Mouse (Mus musculus) lung, postnatal 0 days (tissue): Measurements from ENCODE around the gene Dhx30. TPM values are rescaled to one million over a fixed set of nuclear protein-coding genes. Genes with fewer than 3 reads are reported as not detected.
"Not testable (repeated sequence)": the region's sequence is repeated elsewhere in the genome, so short reads cannot be mapped to it uniquely, and the experiment has no call there.

ENCODE experiments used
- ATAC-seq: fragments of 200-750 bp; cut with Nextera tagmentation; 2 replicates; pipeline ENCODE4 v1.8.0; 2017; ENCODE audit warnings: moderate library complexity
- DNase-seq: peaks from one replicate; pipeline ENCODE4 v3.0.0-alpha.2; 2016; ENCODE audit warnings: low spot score
- H3K27ac ChIP-seq: fragments of 300-500 bp; sonication (generic); 2 replicates; pipeline ENCODE4 v1.5.1; 2014; ENCODE audit warnings: antibody characterized with exemption, mild to moderate bottlenecking, low read length, mixed read lengths
- H3K27me3 ChIP-seq: fragments of 300-500 bp; sonication (generic); replicated peaks from 2 replicates; pipeline ENCODE4 v1.6.1; 2014; ENCODE audit warnings: low read length, mixed read lengths; ENCODE audit not compliant: insufficient read depth
- H3K36me3 ChIP-seq: fragments of 300-500 bp; sonication (generic); 2 replicates; pipeline ENCODE4 v1.6.1; 2014; ENCODE audit warnings: low read length, mixed read lengths; ENCODE audit not compliant: insufficient read depth
- H3K4me1 ChIP-seq: fragments of 300-500 bp; sonication (generic); 2 replicates; pipeline ENCODE4 v1.6.1; 2014; ENCODE audit warnings: antibody characterized with exemption, low read depth, low read length, mixed read lengths; ENCODE audit not compliant: insufficient read depth
- H3K4me2 ChIP-seq: fragments of 300-500 bp; sonication (generic); replicated peaks from 2 replicates; pipeline ENCODE4 v1.6.1; 2014; ENCODE audit warnings: low read depth, mild to moderate bottlenecking, low read length, moderate library complexity, mixed read lengths
- H3K4me3 ChIP-seq: fragments of 300-500 bp; sonication (generic); 2 replicates; pipeline ENCODE4 v1.5.1; 2014; ENCODE audit warnings: low read depth, low read length
- H3K9ac ChIP-seq: fragments of 300-500 bp; sonication (generic); replicated peaks from 2 replicates; pipeline ENCODE4 v1.6.1; 2014; ENCODE audit warnings: low read depth, mild to moderate bottlenecking
- H3K9me3 ChIP-seq: fragments of 300-500 bp; sonication (generic); 2 replicates; pipeline ENCODE4 v1.6.1; 2016; ENCODE audit warnings: low read length, mixed read lengths
- CTCF ChIP-seq: IDR thresholded peaks from 2 replicates; pipeline ENCODE4 v1.5.1; 2016; ENCODE audit warnings: antibody characterized with exemption, mild to moderate bottlenecking
- EP300 ChIP-seq: IDR thresholded peaks from 2 replicates; pipeline ENCODE4 v1.6.1; 2016; ENCODE audit warnings: antibody characterized with exemption, mild to moderate bottlenecking, control low read depth
- WGBS: fragments of 180-500 bp; shearing (Covaris S2); extraction: QIAGEN DNeasy Blood & Tissue Kit; methylation state at CpG from one replicate; pipeline ENCODE4 v1.1.7; 2014; 5-methylcytosine and 5-hydroxymethylcytosine counted together
- polyA plus RNA-seq: library from polyadenylated mRNA; unstranded; fragments of >200 nt; fragmentation: Nextera tagmentation; extraction: Ambion mirVana; gene quantifications from 2 replicates; pipeline ENCODE4 v1.2.1, GENCODE M21; 2015

The Dhx30 gene
- polyA plus RNA-seq, result 51.7 and 56.7 TPM in 2 replicates

GRCm38 (mm10) chr9:110117779-110118139, at the start of gene Dhx30:
Gene Dhx30 (minus strand): TSS chr9:110117830.
- under 1% methylated on average over 16 of the region's 17 CpGs for WGBS
- no peak for TF ChIP-seq CTCF
- no peak for TF ChIP-seq EP300
- peak within 1 kb of the TSS; percentile 92 for H3K27ac ChIP-seq
- H3K9me3 ChIP-seq, result no peaks in the 10 kb centered on the region
- peaks cover 6% of the 10 kb centered on the region; the same call in 1 of the 2 replicates for H3K4me1 ChIP-seq
- peak within 1 kb of the TSS; percentile 82 for H3K9ac ChIP-seq
- H3K27me3 ChIP-seq, result no peaks in the 10 kb centered on the region
- peak within 1 kb of the TSS; percentile 78 for H3K4me2 ChIP-seq
- DNase-seq (no peak), ATAC-seq (no peak; the same call in none of the 2 replicates)
- H3K36me3 ChIP-seq, result 0 out of 2 replicates have a peak, but pooled peaks cover under 1% of the 10 kb centered on the region
- peak within 1 kb of the TSS; percentile 87 for H3K4me3 ChIP-seq

- no peak overlapping the region for H3K9ac ChIP-seq
- peaks cover 5% of the 10 kb centered on the region; the same call in 1 of the 2 replicates for H3K36me3 ChIP-seq
- H3K27ac ChIP-seq, result no peak overlapping the region
- H3K4me2 ChIP-seq, result no peak overlapping the region
- no peak for TF ChIP-seq EP300
- no peak for TF ChIP-seq CTCF
- 85% methylated on average over 2 of the region's 2 CpGs for WGBS
- H3K27me3 ChIP-seq, result no peaks in the 10 kb centered on the region
- DNase-seq, result no peak
- no peaks in the 10 kb centered on the region for H3K4me1 ChIP-seq
- no peak overlapping the region for H3K4me3 ChIP-seq
- ATAC-seq, result no peak
- no peaks in the 10 kb centered on the region for H3K9me3 ChIP-seq
These were observed 45.4 kb upstream of the Dhx30 start for GRCm38 (mm10) chr9:110163071-110163470.

- no peak for DNase-seq
These were observed 44.8 kb upstream of the Dhx30 start for GRCm38 (mm10) chr9:110162441-110162840.

GRCm38 (mm10) chr9:110160486-110160885, 42.9 kb upstream of the Dhx30 start:
- DNase-seq, H3K27ac ChIP-seq, H3K4me1 ChIP-seq, H3K27me3 ChIP-seq, H3K9ac ChIP-seq, H3K9me3 ChIP-seq, H3K4me2 ChIP-seq, ATAC-seq, H3K4me3 ChIP-seq: not testable (repeated sequence)
- peaks cover 10% of the 10 kb centered on the region; the same call in 1 of the 2 replicates for H3K36me3 ChIP-seq
- 93% methylated on average over 2 of the region's 2 CpGs for WGBS

More at GRCm38 (mm10) chr9:110162441-110162840, 44.8 kb upstream of the Dhx30 start:
- Histone ChIP-seq H3K9ac (no peak overlapping the region), H3K36me3 (peaks cover 6% of the 10 kb centered on the region; the same call in 1 of the 2 replicates), H3K4me2 (no peak overlapping the region), H3K4me1 (no peaks in the 10 kb centered on the region), H3K4me3 (no peak overlapping the region), H3K27me3 (no peaks in the 10 kb centered on the region), H3K27ac (no peak overlapping the region), H3K9me3 (no peaks in the 10 kb centered on the region)
- WGBS, result 87% methylated on average over 5 of the region's 5 CpGs
- TF ChIP-seq CTCF, result no peak
- TF ChIP-seq EP300, result no peak
- ATAC-seq, result no peak

- DNase-seq (no peak), ATAC-seq (no peak)
- no peaks in the 10 kb centered on the region for H3K4me1 ChIP-seq
- TF ChIP-seq CTCF, result no peak
- no peak for TF ChIP-seq EP300
- H3K27ac ChIP-seq, result no peak overlapping the region
- H3K9me3 ChIP-seq, result no peaks in the 10 kb centered on the region
- H3K4me2 ChIP-seq, result no peak overlapping the region
- 100% methylated on average over 1 of the region's 1 CpGs for WGBS
- peaks cover 16% of the 10 kb centered on the region; the same call in 1 of the 2 replicates for H3K36me3 ChIP-seq
- H3K4me3 ChIP-seq, result no peak overlapping the region
- no peaks in the 10 kb centered on the region for H3K27me3 ChIP-seq
- H3K9ac ChIP-seq, result no peak overlapping the region
These were observed 41.4 kb upstream of the Dhx30 start for GRCm38 (mm10) chr9:110159036-110159435.

- no peak overlapping the region for H3K4me3 ChIP-seq
- no peaks in the 10 kb centered on the region for H3K36me3 ChIP-seq
- no peak for DNase-seq
- H3K9ac ChIP-seq, result no peak overlapping the region
- TF ChIP-seq CTCF, result no peak
- TF ChIP-seq EP300, result no peak
- no peak overlapping the region for H3K4me2 ChIP-seq
- H3K4me1 ChIP-seq, result no peaks in the 10 kb centered on the region
- 52% methylated on average over 2 of the region's 2 CpGs for WGBS
- no peaks in the 10 kb centered on the region for H3K9me3 ChIP-seq
- H3K27me3 ChIP-seq, result no peaks in the 10 kb centered on the region
- H3K27ac ChIP-seq, result no peak overlapping the region
- ATAC-seq, result no peak
These were observed 31.0 kb upstream of the Dhx30 start for GRCm38 (mm10) chr9:110148598-110148997.

- DNase-seq (no peak), ATAC-seq (no peak)
- no peaks in the 10 kb centered on the region; the same call in 1 of the 2 replicates for H3K36me3 ChIP-seq
- TF ChIP-seq CTCF (no peak), EP300 (no peak)
- no peak overlapping the region for H3K4me3 ChIP-seq
- WGBS, result 94% methylated on average over 1 of the region's 1 CpGs
- no peak overlapping the region for H3K9ac ChIP-seq
- H3K27me3 ChIP-seq, result no peaks in the 10 kb centered on the region
- H3K27ac ChIP-seq, result no peak overlapping the region
- H3K4me2 ChIP-seq, result no peak overlapping the region
- no peaks in the 10 kb centered on the region for H3K9me3 ChIP-seq
- no peaks in the 10 kb centered on the region for H3K4me1 ChIP-seq
These were observed 24.5 kb upstream of the Dhx30 start for GRCm38 (mm10) chr9:110142097-110142496.
